Mouse (Mus musculus): ENCODE measurements at regions not wholly inside any gene's neighbourhood (a gene's known extent, or its start where the extent isn't known, plus 50 kb on each side); places are given as distances from the start of the nearest gene placed in this dataset.

DNA sequence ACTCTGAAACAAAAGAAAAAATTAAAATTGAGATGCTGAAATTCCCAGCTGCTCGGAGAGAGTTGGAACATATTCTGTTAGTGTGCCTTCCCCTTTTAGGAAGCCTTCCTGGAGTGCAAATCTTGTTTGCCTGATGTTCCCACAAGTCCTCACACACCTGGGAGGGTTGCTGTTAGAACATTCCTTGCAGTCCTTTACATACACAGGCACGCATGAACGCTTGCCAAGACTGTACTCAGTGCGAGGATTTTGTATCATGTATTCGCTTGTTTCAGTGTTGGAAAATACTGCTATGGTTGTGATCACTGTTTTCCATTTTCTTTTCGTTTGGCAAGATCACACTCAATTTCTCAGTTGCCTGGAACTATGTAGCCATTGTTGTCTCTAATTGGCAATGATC is 770.5 kb downstream of the Tmem114 start:
- no peak for ATAC-seq (ENCODE audit: poor library complexity, severe bottlenecking)

DNA sequence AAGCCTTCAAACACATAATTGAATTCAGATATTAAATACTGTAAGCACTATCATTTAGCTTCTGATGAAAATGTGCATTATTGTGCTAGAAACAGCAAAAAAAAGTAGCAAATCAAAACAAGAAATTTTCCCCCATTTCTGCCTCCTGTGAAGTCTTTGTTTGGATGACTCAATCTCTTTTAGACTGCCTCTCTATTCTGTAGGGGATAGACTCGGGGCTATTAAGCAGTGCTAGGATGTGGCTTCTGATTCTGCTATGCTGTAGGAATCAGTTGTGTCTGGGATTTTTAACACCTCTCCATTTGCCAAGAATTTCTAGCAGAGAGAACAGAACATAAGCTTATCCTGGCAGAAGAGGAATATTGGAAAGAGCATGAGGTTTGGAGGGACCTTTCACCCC is 775.2 kb downstream of the Tmem114 start:
- ATAC-seq (ENCODE audit: poor library complexity, severe bottlenecking): no peak

GRCm38 (mm10) chr16:7647275-7647926 is 777.5 kb downstream of the Tmem114 start:
- ATAC-seq (ENCODE audit: poor library complexity, severe bottlenecking): no peak

- ATAC-seq (ENCODE audit: poor library complexity, severe bottlenecking): no peak
These were observed 780.6 kb downstream of the Tmem114 start for GRCm38 (mm10) chr16:7644363-7644762.

- ATAC-seq (ENCODE audit: poor library complexity, severe bottlenecking): no peak
These were observed 785.8 kb downstream of the Tmem114 start for GRCm38 (mm10) chr16:7638955-7639755.

DNA sequence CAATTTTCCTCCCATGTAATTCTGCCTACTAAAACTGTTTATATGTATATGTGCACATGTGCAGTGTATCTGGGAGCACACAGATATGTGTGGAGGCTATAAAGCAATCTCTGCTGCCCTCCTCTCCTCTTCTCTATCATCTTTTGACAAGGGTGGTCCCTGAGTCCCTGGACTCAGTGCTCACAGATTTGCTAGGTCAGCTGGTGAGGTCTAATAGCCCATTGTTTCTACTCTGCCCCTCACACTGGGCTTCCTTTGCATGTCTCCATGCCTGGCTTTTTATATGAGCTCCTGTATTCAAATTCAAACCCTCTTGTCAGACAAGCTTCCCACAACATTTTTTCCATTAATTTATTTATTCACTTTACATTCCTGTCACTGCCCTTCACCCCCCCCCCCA is 786.9 kb downstream of the Tmem114 start:
- no peak for ATAC-seq (ENCODE audit: poor library complexity, severe bottlenecking)

- ATAC-seq (ENCODE audit: poor library complexity, severe bottlenecking): no peak
These were observed 787.7 kb downstream of the Tmem114 start for GRCm38 (mm10) chr16:7637121-7637700.

GRCm38 (mm10) chr16:7636326-7636725 is 788.6 kb downstream of the Tmem114 start:
- ATAC-seq (ENCODE audit: poor library complexity, severe bottlenecking): no peak

DNA sequence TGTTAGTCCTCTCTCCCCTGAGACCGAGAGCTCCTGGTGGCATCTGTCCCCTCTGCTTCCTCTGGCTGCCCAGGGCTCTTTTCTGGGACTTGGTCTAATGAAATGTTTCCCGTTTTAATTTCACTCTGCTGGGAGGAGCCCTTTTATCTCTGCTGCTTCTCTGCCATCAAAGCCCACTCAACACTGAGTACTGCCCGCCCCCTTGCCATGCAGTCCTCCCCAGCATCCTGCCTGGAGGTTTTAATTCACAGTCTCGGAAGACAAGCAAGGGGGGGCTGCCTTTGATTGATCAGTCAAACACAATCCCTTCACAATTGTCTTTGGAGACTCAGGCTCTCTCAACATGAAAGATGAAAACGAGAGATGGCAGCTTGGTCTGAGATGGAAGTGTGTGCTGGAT is 792.5 kb downstream of the Tmem114 start:
- no peak for ATAC-seq (ENCODE audit: poor library complexity, severe bottlenecking)

GRCm38 (mm10) chr16:7628351-7628750 is 796.6 kb downstream of the Tmem114 start:
- no peak for ATAC-seq (ENCODE audit: poor library complexity, severe bottlenecking)

DNA sequence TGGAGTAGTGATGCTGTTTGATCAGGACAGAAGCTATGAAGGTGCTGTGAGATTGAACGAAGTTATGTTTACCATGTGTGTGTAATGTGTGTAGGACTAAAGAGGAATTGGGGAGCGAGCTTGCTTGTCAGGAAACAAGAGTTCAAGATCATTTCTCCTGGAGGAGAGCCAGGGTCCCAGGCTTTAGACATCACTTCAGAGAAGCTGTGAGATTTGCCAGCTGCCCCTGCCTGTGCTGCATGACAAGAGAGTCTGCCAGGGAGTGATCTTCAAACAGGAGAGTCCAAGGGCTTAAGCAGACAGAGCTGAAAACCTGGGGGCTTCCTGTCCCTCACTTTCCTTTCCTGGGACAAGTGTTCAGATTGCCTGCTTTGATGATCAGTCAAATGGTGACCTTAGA is 818.3 kb downstream of the Tmem114 start:
- ATAC-seq (ENCODE audit: poor library complexity, severe bottlenecking): no peak

DNA sequence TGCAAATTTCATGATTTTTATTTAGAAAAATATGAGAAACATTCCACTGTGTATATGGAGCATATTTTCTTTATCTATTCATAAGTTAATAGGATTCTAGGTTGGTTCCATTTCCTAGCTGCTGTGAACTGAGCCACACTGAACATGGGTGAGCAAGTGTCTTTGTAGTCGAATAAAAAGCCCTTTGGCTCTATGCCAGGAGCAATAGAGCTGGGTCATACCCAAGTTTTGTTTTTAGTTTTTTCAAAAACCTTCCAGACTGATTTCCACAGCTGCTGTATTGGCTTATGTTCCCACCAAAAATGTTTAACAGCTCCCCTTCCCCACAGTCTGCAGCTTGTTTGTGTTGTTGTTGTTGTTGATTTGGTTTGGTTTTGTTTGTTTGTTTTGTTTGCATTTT is 822.5 kb downstream of the Tmem114 start:
- no peak for ATAC-seq (ENCODE audit: poor library complexity, severe bottlenecking)

DNA sequence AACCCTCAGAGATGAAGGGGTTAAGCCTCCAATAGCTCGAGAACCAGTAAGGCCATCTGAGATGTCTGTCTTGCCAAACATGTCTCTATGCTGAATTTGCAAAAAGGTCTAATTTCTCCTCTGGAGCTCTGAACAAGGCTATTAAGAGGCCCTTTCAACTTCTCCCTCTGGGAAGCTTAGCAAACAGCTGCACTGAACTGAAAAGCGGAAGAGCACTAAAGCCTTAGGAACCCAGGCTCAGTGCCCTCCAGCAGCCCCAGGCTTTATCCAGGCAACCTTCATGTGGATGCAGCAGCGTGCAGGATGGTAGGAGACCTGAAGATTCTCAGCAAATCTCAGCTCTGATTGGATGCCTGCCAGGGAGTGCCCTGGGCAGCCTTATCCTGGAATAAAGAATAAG is 850.1 kb downstream of the Tmem114 start:
- no peak for ATAC-seq (ENCODE audit: poor library complexity, severe bottlenecking)

DNA sequence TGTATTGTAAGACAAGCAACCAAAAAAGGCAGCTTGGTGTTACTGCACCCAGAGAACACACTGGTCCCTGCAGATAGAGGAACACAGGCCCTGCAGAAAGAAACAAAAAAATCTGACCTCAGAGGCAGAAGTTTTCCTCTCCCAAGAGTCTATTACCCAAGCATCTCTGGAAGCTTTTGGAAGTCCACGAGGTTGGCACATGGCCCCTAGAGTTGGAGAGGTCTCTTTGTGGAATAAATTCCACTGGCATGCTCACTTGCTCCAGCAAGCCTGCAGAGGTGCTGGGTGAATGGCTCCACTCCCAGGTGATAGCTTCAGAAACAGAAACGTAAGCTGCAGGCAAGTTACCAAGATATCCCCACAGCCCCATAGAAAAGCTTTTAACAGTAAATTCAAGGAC is 864.1 kb downstream of the Tmem114 start:
- no peak for ATAC-seq (ENCODE audit: poor library complexity, severe bottlenecking)

DNA sequence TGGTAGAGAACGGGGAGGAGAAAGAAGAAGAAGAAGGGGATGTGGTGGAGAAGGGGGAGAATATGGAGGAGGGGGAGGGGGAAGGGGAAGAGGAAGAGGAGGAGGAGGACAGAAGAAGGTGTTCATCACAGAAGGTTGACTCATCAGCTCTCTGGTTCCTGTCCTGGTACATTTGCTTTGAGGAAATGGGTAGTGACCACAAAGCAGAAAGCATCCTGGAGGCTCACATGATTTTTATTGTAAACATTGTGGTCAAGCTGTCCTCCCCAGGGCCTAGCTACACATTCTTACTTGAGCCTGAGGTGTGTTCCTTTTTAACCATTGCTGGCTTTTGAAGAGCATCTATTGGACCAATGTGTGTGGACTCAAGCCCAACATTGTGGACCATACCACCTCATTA is 865.8 kb downstream of the Tmem114 start:
- peak; percentile 80 for ATAC-seq (ENCODE audit: poor library complexity, severe bottlenecking)

DNA sequence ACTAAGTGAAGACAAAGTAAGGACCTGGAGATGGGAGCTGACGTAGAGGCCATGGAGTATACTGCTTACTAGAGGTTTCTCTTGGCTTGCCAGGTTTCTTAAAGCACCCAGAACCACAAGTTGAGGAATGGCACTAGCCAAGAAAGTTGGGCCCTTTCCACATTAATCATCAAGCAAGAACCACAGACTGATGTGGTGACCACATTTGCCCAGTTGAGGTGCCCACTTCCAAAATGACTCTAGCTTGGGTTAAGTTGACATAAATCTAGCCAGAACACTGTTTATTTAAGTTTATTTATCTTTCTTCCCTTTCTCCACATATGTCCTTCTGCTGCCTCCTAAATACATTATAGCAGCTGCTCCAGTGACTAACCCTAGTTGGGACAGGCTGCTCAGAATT is 866.3 kb downstream of the Tmem114 start:
- no peak for ATAC-seq (ENCODE audit: poor library complexity, severe bottlenecking)

DNA sequence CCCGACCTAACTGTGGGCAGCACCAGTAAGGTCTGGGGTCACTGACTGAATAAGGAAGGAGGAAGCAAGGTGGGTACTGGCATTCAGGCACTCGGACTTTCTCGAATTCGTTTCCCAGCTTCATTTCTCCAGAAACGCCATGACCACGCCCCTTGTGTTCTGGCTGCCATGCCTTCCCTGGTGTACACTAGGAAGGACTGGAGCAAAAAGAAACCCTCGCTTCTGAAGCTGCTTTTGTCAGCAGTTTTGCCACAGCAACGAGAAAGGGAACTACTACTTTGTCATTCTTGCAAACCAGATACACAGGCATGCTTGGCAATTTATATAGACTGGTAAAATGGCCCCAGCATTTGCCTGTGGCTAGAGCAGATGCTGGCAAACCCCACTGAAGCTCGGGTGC is 869.0 kb downstream of the Tmem114 start:
- ATAC-seq (ENCODE audit: poor library complexity, severe bottlenecking): no peak

GRCm38 (mm10) chr16:7549568-7549967 is 875.4 kb downstream of the Tmem114 start:
- no peak for ATAC-seq (ENCODE audit: poor library complexity, severe bottlenecking)

DNA sequence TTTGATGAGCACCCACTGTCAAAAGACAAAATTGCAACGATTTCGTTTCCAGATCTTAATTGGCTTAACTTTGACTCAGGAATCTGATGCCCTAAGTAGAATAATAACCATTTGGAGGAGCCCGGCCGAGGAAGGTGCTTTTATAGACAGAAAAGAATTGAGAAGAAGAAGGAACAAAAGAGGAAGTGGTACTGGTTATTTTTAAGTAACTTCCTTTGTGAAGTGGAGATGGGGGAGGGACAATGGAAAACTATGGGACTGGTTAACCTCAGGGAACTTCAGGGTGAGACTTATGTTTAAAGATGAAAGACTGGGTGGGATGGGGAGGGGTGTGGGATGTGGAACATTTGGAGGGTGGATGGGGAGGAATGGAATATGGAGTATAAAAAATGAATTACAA is 880.9 kb downstream of the Tmem114 start:
- ATAC-seq (ENCODE audit: poor library complexity, severe bottlenecking): peak; percentile 71

DNA sequence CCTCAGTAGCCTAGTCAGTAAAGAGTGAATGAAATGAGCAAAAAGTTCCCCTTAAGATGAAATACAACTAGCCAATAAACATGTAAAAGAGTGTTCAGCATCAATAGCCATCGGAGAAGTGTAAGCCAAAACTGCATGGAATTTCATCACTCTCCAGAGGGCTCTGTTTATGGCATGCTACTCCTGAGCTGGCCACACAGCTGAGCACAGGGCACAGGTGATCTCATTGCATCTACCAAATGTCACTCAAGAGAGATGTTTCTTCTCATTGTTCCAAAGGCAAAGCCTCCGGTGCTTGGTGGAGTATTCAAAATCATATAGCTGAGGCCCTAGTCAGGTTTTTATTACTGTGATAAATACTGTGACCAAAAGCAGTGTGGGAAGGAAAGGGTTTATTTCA is 895.1 kb downstream of the Tmem114 start:
- ATAC-seq (ENCODE audit: poor library complexity, severe bottlenecking): no peak

GRCm38 (mm10) chr16:7528963-7529362 is 896.0 kb downstream of the Tmem114 start:
- no peak for ATAC-seq (ENCODE audit: poor library complexity, severe bottlenecking)

Data from megakaryocyte, adult 5-6 weeks (primary cell).